Mouse (Mus musculus) ES-Bruce4 (cell line): ENCODE data around the gene Susd3.

Source experiments
- CTCF ChIP-seq: IDR thresholded peaks from one replicate; pipeline ENCODE4 v1.8.1; 2011; ENCODE audit warnings: low read depth, low read length
- EP300 ChIP-seq: IDR thresholded peaks from 2 replicates; pipeline ENCODE4 v1.6.1; 2011; ENCODE audit warnings: low read depth, low read length; ENCODE audit not compliant: insufficient read depth
- POLR2A ChIP-seq: IDR thresholded peaks from one replicate; pipeline ENCODE4 v1.8.1; 2011; ENCODE audit warnings: low read length; ENCODE audit not compliant: insufficient read depth

GRCm38 (mm10) chr13:49291398-49291797, 42.9 kb upstream of the Susd3 start:
- TF ChIP-seq POLR2A (no peak), CTCF (peak; percentile 50), EP300 (no peak)
